Mouse (Mus musculus): ENCODE data around the gene Tenm2.

The Tenm2 gene

GRCm38 (mm10) chr11:37235914-37236600, at the start of gene Tenm2:
Gene Tenm2 (minus strand): TSS chr11:37235964.
- DNase-seq, result peak; percentile 81

GRCm38 (mm10) chr11:37285186-37285585, 49.4 kb upstream of the Tenm2 start:
- DNase-seq, result no peak

GRCm38 (mm10) chr11:37248796-37249195, 13.0 kb upstream of the Tenm2 start:
- DNase-seq, result no peak

- DNase-seq, result peak; percentile 35
These were observed 1.4 kb upstream of the Tenm2 start for GRCm38 (mm10) chr11:37237096-37237725.

GRCm38 (mm10) chr11:37236601-37237083, 878 bp upstream of the Tenm2 start:
- peak; percentile 70 for DNase-seq

GRCm38 (mm10) chr11:37235021-37235795, 556 bp downstream of the Tenm2 start:
- DNase-seq, result no peak

- DNase-seq, result no peak
These were observed 8.4 kb downstream of the Tenm2 start for GRCm38 (mm10) chr11:37227404-37227803.

GRCm38 (mm10) chr11:37226943-37227342, 8.8 kb downstream of the Tenm2 start:
- DNase-seq, result no peak

GRCm38 (mm10) chr11:37222737-37223136, 13.0 kb downstream of the Tenm2 start:
- no peak for DNase-seq

- DNase-seq, result peak; percentile 38
These were observed 13.7 kb downstream of the Tenm2 start for GRCm38 (mm10) chr11:37222056-37222455.

- DNase-seq, result no peak
These were observed 14.8 kb downstream of the Tenm2 start for GRCm38 (mm10) chr11:37220921-37221320.

GRCm38 (mm10) chr11:37186132-37186531, 49.6 kb downstream of the Tenm2 start:
- DNase-seq, result peak; percentile 67

- DNase-seq, result no peak
These were observed 58.3 kb downstream of the Tenm2 start for GRCm38 (mm10) chr11:37177426-37177825.

- peak; percentile 42 for DNase-seq
These were observed 81.6 kb downstream of the Tenm2 start for GRCm38 (mm10) chr11:37153933-37154880.

GRCm38 (mm10) chr11:37153382-37153781, 82.4 kb downstream of the Tenm2 start:
- DNase-seq, result no peak

- no peak for DNase-seq
These were observed 85.8 kb downstream of the Tenm2 start for GRCm38 (mm10) chr11:37150011-37150410.

GRCm38 (mm10) chr11:37143996-37144395, 91.8 kb downstream of the Tenm2 start:
- DNase-seq, result no peak

- DNase-seq, result no peak
These were observed 92.3 kb downstream of the Tenm2 start for GRCm38 (mm10) chr11:37143478-37143877.

GRCm38 (mm10) chr11:37128893-37129292, 106.9 kb downstream of the Tenm2 start:
- no peak for DNase-seq

GRCm38 (mm10) chr11:37118058-37118457, 117.7 kb downstream of the Tenm2 start:
- DNase-seq, result no peak

GRCm38 (mm10) chr11:37115188-37115587, 120.6 kb downstream of the Tenm2 start:
- no peak for DNase-seq

GRCm38 (mm10) chr11:37107069-37107468, 128.7 kb downstream of the Tenm2 start:
- no peak for DNase-seq

All from right cerebral cortex, postnatal 25 days (tissue).